Mouse (Mus musculus) cortical plate, adult 2 months (tissue): ENCODE results near the gene Ppp1r12c. TPM values are rescaled to one million over a fixed set of nuclear protein-coding genes. Genes with fewer than 3 reads are reported as not detected.

Source experiments
- H3K27ac ChIP-seq: fragments of 200-500 bp; 2 replicates; pipeline ENCODE4 v1.5.1; 2012; ENCODE audit warnings: low read length, control low read depth, inconsistent platforms; ENCODE audit not compliant: insufficient read depth
- H3K4me1 ChIP-seq: fragments of 200-500 bp; 2 replicates; pipeline ENCODE4 v1.6.1; 2011; ENCODE audit warnings: low read length; ENCODE audit not compliant: control insufficient read depth, insufficient read depth
- H3K4me3 ChIP-seq: fragments of 200-500 bp; 2 replicates; pipeline ENCODE4 v1.5.1; 2011; ENCODE audit warnings: mild to moderate bottlenecking, low read length, control low read depth; ENCODE audit not compliant: insufficient read depth
- CTCF ChIP-seq: fragments of 200-500 bp; IDR thresholded peaks from 2 replicates; pipeline ENCODE4 v1.5.1; 2011; ENCODE audit warnings: mild to moderate bottlenecking, control low read depth, low read length; ENCODE audit not compliant: insufficient read depth; ENCODE audit errors: extremely low read depth
- POLR2A ChIP-seq: fragments of 200-500 bp; IDR thresholded peaks from 2 replicates; pipeline ENCODE4 v1.6.1; 2011; ENCODE audit warnings: mild to moderate bottlenecking, low read length, control low read depth; ENCODE audit not compliant: insufficient read depth; ENCODE audit errors: extremely low read depth
- polyA plus RNA-seq: library from polyadenylated mRNA; depleted of rRNA; stranded (reverse); fragments of >200 nt; gene quantifications from 2 replicates; pipeline ENCODE4 v1.2.3, GENCODE M21; 2012; rRNA removed

Ppp1r12c gene
- polyA plus RNA-seq, 1 experiment: 105 TPM

DNA sequence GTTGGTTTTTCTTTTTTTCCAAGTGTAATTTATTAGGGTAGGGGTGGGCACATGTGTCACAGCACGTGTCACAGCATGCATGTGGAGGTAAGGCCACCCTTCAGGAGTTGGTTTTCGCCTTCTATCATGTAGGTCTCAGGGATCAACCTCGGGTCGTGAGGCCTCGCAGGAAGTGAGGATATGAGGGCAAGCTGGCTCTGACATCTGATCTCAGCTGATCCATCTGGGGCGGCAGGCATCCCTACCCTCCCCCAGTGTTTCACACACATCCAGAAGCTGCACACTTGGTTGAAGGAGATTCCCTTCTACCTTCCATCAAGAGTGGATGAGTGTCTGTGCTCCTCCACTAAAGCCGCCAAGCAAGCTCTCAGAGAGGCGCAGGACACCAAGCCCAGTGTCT lies 69.5 kb downstream of the Ppp1r12c start:
- Histone ChIP-seq H3K4me3 (no peak overlapping the region), H3K27ac (no peak overlapping the region), H3K4me1 (no peaks in the 10 kb centered on the region)
- no peak for TF ChIP-seq POLR2A
- TF ChIP-seq CTCF: no peak

DNA sequence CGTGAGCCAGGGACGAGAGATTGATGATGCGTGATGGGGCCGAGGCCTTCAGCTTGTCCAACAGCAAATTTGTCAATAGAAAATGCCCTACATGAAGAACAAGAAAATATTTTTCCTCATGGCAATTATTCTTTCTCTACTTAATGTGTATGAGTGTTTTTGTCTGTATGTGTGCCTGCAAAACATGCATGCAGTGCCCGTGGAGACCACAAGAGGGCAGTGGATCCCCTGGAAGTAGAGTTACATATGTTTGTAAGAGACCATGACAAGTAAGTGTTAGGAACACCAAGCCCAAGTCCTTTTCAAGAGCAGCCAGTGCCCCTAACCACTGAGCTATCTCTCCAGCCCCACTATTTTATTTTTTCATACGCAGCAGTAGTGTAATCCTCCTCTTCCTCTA lies 69.9 kb downstream of the Ppp1r12c start:
- Histone ChIP-seq H3K4me1 (no peaks in the 10 kb centered on the region), H3K27ac (no peak overlapping the region), H3K4me3 (no peak overlapping the region)
- TF ChIP-seq POLR2A: no peak
- TF ChIP-seq CTCF: peak; percentile 66

Other genes starting within 250 kb of the Ppp1r12c start
- gene Ncr1, start 164.0 kb downstream of the Ppp1r12c start, polyA plus RNA-seq: not detected in 2 replicates
- gene Gp6, start 103.9 kb downstream of the Ppp1r12c start, polyA plus RNA-seq: not detected in 2 replicates
- gene Rdh13, start 56.0 kb downstream of the Ppp1r12c start, polyA plus RNA-seq: 22.8 and 26.1 TPM in 2 replicates
- gene Eps8l1, start 41.0 kb downstream of the Ppp1r12c start, polyA plus RNA-seq: 15.0 and 16.7 TPM in 2 replicates
- gene Tnnt1, start 14.7 kb upstream of the Ppp1r12c start, polyA plus RNA-seq: 9.6 and 10.1 TPM in 2 replicates
- 1.3 and 1.9 TPM in 2 replicates for gene Tnni3, start 22.5 kb upstream of the Ppp1r12c start, polyA plus RNA-seq
- 1.0 and 1.3 TPM in 2 replicates for gene Dnaaf3, start 30.8 kb upstream of the Ppp1r12c start, polyA plus RNA-seq
- 218 and 229 TPM in 2 replicates for gene Syt5, start 45.9 kb upstream of the Ppp1r12c start, polyA plus RNA-seq
- gene Ptprh, start 102.4 kb upstream of the Ppp1r12c start, polyA plus RNA-seq: 1.0 and 1.6 TPM in 2 replicates
- gene Tmem86b, start 129.7 kb upstream of the Ppp1r12c start, polyA plus RNA-seq: 29.0 and 31.5 TPM in 2 replicates
- 143 and 145 TPM in 2 replicates for gene Ppp6r1, start 157.3 kb upstream of the Ppp1r12c start, polyA plus RNA-seq
- 107 and 108 TPM in 2 replicates for gene Hspbp1, start 183.4 kb upstream of the Ppp1r12c start, polyA plus RNA-seq
- 305 and 330 TPM in 2 replicates for gene Brsk1, start 188.9 kb upstream of the Ppp1r12c start, polyA plus RNA-seq
- gene Tmem150b, start 223.6 kb upstream of the Ppp1r12c start, polyA plus RNA-seq: 0.09 TPM in 1 of 2 replicates, not detected in the other
- gene Kmt5c, start 238.4 kb upstream of the Ppp1r12c start, polyA plus RNA-seq: 60.1 and 66.9 TPM in 2 replicates